Mouse (Mus musculus) neural tube, embryonic 12.5 days (tissue): ENCODE measurements around the gene Sh3glb1. TPM values are rescaled to one million over a fixed set of nuclear protein-coding genes. Genes with fewer than 3 reads are reported as not detected.
A peak's percentile ranks its signal among the peaks of the same experiment; 100 is the strongest.
"Not testable (repeated sequence)": the region's sequence is repeated elsewhere in the genome, so short reads cannot be mapped to it uniquely, and the experiment has no call there.

ENCODE experiments used
- ATAC-seq: fragments of 200-750 bp; cut with Nextera tagmentation; 2 replicates; pipeline ENCODE4 v1.8.0; 2017; ENCODE audit warnings: low read depth, mild to moderate bottlenecking, moderate TSS enrichment, moderate library complexity; ENCODE audit not compliant: low FRiP score
- H3K27ac ChIP-seq: fragments of 300-500 bp; sonication (generic); 2 replicates; pipeline ENCODE4 v1.5.1; 2016
- H3K27me3 ChIP-seq: fragments of 300-500 bp; sonication (generic); replicated peaks from 2 replicates; pipeline ENCODE4 v1.6.1; 2016; ENCODE audit warnings: mild to moderate bottlenecking
- H3K36me3 ChIP-seq: fragments of 300-500 bp; sonication (generic); 2 replicates; pipeline ENCODE4 v1.6.1; 2016; ENCODE audit warnings: mild to moderate bottlenecking
- H3K4me1 ChIP-seq: fragments of 300-500 bp; sonication (generic); 2 replicates; pipeline ENCODE4 v1.6.1; 2016
- H3K4me2 ChIP-seq: fragments of 300-500 bp; sonication (generic); replicated peaks from 2 replicates; pipeline ENCODE4 v1.6.1; 2016; ENCODE audit warnings: mild to moderate bottlenecking
- H3K4me3 ChIP-seq: fragments of 300-500 bp; sonication (generic); 2 replicates; pipeline ENCODE4 v1.5.1; 2016
- H3K9ac ChIP-seq: fragments of 300-500 bp; sonication (generic); 2 replicates; pipeline ENCODE4 v1.6.1; 2016; ENCODE audit warnings: mild to moderate bottlenecking
- H3K9me3 ChIP-seq: fragments of 300-500 bp; sonication (generic); 2 replicates; pipeline ENCODE4 v1.6.1; 2016; ENCODE audit warnings: mild to moderate bottlenecking
- WGBS: fragments of 180-500 bp; shearing (Covaris S2); methylation state at CpG from one replicate; pipeline ENCODE4 v1.1.7; 2016; 5-methylcytosine and 5-hydroxymethylcytosine counted together
- polyA plus RNA-seq: library from polyadenylated mRNA; unstranded; fragments of >200 nt; fragmentation: Nextera tagmentation; extraction: Ambion mirVana; gene quantifications from 2 replicates; pipeline ENCODE4 v1.2.1, GENCODE M21; 2016

Gene Sh3glb1
- polyA plus RNA-seq, 1 experiment from 2014 or later: 124 TPM

DNA sequence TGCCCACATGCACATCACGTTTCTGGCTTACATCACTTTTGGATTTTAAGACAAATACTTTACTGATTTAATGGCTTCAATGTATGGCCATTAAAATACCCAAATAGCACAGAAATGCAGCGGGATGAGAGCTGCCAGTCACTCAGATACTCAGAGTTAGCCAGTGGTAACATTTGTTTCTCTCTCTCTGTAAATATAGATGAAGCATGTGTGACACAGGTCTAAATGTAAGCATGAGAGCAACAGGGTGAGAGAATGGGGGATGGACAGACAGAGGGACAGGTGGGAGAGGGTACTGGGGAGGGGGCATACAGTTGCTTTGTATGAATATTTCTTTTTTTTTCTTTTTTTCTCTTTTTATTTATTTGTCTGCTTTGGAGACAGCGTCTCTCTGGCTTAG, 2.4 kb upstream of the Sh3glb1 start:
- not testable (repeated sequence) for H3K4me2 ChIP-seq, H3K4me3 ChIP-seq, H3K27me3 ChIP-seq, H3K36me3 ChIP-seq, ATAC-seq, H3K27ac ChIP-seq, H3K9ac ChIP-seq, H3K9me3 ChIP-seq
- H3K4me1 ChIP-seq: peaks cover 15% of the 10 kb centered on the region
- 91% methylated on average over 3 of the region's 3 CpGs for WGBS

DNA sequence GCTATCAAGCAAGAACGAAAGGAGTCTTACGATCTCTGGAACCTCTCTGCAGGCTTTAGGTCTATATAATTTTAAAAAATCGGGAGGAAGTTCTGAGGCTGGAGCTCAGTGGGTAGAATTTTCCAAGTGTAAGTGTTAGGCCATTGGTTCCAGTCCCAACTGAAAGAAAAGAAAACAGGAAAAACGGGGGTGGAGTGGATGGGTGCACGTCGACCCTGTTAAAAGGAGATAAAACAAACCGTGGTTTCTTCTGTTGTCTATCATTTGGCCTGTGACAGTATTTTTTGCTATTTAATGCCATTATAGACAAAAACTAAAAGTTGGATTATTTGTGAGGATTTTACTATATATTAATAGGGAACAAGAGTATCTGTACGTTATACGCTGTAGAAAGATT, 1.7 kb upstream of the Sh3glb1 start:
- Histone ChIP-seq H3K36me3 (no peaks in the 10 kb centered on the region), H3K9ac (no peak overlapping the region), H3K4me2 (no peak overlapping the region), H3K9me3 (no peaks in the 10 kb centered on the region), H3K4me1 (peaks cover 16% of the 10 kb centered on the region), H3K27ac (no peak overlapping the region), H3K27me3 (no peaks in the 10 kb centered on the region), H3K4me3 (no peak overlapping the region)
- ATAC-seq: no peak
- 89% methylated on average over 9 of the region's 9 CpGs for WGBS

DNA sequence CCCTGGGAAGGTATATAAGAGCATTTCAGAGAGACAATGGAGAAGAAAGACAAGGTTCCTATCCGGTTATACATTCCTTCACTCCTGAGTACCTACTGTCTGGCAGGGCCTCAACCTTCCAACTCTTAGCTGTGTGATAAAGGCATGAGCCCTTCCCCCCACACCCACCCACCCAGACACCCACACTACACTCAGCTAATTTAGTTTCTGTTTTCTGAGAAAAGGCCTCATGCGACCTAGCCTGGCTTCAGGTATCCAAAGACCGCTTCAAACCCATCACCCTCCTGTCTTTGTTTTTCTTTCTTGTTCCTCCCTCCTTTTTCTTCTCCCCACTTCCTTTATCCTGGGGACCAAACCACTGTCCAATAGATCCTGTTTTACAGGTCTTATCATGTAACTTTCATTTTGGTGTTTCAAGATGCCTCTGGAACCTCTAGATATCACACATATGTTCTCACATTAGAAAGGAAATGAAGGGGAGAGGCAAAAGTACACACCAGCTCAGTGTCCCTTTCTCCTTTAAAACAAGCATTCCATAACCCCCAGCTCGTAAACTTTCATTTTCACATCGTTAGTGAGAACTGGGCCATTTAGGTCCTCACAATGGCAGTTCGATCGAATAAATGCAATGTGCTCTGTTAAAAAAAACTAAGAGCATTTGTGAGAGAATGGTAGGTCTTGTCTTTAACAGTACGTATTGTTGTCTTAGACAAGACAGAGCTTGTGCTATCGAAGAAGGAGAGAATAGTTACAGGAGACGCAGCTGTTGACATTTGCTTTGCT, 1.1 kb upstream of the Sh3glb1 start:
- Histone ChIP-seq H3K4me2 (peak overlapping the region; percentile 67), H3K36me3 (no peaks in the 10 kb centered on the region), H3K9ac (no peak overlapping the region), H3K27me3 (no peaks in the 10 kb centered on the region), H3K27ac (no peak overlapping the region), H3K9me3 (no peaks in the 10 kb centered on the region), H3K4me1 (peaks cover 16% of the 10 kb centered on the region), H3K4me3 (no peak overlapping the region)
- no peak for ATAC-seq
- WGBS: 83% methylated on average over 10 of the region's 10 CpGs

DNA sequence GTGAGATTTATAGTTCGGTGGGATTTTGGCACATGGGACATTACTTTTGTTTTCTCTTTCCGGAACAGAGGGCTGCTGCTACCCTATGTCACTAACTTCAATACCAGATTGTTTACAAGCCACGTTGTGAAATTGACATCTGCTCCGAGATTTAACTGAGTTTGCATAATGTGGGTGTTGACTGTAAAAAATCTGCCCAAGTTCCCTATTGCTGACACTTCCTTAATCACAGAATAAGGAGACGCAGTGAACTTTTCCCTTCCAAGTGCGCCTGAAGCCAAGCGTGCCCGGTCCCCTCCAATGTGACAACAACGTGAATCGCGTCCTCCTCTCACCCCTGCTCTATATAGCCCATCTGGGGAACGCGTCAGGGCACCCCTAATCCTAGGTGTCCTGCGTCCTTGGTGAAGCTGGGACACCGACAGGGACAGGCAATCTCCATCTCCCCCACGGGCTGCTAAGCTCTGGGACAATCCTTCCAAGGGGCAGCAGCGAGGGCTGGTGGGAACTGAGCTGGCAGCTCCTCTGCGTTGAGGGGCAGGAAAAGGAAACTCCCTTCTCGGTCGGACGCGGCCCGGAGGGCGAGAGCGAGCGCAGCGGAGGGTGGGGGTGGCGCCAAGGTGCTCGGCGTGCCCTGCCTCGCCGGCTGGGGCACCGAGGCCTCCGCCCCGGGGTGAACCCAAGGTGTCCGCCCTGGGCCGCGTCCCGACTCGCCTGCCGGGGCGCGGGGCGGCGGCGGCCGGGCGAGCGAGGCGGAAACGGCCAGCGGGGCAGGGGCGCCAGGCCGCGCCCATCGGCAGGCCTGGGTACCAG, 841 bp downstream of the Sh3glb1 start:
- H3K4me2 ChIP-seq: peak overlapping the region; percentile 67
- H3K36me3 ChIP-seq: no peaks in the 10 kb centered on the region
- peak overlapping the region; percentile 96 for H3K27ac ChIP-seq
- under 1% methylated on average over 56 of the region's 56 CpGs for WGBS
- H3K4me1 ChIP-seq: peaks cover 22% of the 10 kb centered on the region
- peak; percentile 56 for ATAC-seq
- peak overlapping the region; percentile 93 for H3K9ac ChIP-seq
- no peaks in the 10 kb centered on the region for H3K9me3 ChIP-seq
- no peaks in the 10 kb centered on the region for H3K27me3 ChIP-seq
- peak overlapping the region; percentile 91 for H3K4me3 ChIP-seq

DNA sequence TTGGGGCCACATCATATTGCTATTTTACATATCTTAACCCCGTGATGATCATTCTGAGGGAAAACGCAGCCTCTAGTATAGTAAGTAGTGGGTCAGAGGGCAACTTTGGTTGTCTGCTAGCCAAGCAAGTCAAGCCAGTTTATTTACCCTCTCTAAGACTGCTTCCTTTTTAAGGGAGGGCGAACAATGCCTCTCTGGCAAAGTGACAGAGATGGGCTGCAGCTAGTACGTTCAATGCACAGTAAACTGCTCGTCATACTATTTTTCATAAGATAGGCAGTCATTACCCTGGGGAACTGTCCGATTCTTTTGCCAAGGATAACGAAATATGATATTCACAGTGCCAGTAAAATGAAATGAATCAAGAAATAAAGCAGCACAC, 1.4 kb downstream of the Sh3glb1 start:
- 25% methylated on average over 7 of the region's 7 CpGs for WGBS

DNA sequence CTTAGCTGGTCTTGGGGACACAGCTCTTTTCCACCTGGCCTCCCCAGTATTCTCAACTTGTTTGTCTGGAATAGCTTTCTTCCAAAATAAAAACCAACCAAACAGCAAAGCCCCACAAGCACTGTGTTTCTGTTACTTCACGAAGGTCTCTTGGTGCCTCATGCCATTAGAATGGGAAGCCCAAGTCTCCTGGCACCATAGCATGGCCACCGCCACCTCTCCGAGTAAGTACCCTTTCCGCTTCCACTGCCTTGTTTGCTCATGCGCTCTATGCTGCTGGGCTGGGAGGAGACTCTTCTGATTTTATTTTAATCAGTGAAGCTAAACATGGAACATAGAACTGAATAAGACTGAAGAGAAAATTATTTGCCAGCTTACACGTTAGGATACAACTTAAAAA, 2.3 kb downstream of the Sh3glb1 start:
- H3K27me3 ChIP-seq: no peaks in the 10 kb centered on the region
- H3K9ac ChIP-seq: no peak overlapping the region
- H3K9me3 ChIP-seq: no peaks in the 10 kb centered on the region
- no peaks in the 10 kb centered on the region for H3K36me3 ChIP-seq
- ATAC-seq: no peak
- no peak overlapping the region for H3K4me3 ChIP-seq
- peak overlapping the region; percentile 39 for H3K4me2 ChIP-seq
- 90% methylated on average over 6 of the region's 6 CpGs for WGBS
- no peak overlapping the region for H3K27ac ChIP-seq
- H3K4me1 ChIP-seq: peaks cover 22% of the 10 kb centered on the region

More for the DNA sequence above, 1.4 kb downstream of the Sh3glb1 start:
- H3K9me3 ChIP-seq: no peaks in the 10 kb centered on the region
- H3K27me3 ChIP-seq: no peaks in the 10 kb centered on the region
- peak overlapping the region; percentile 67 for H3K4me2 ChIP-seq
- no peak overlapping the region for H3K27ac ChIP-seq
- peak overlapping the region; percentile 93; the same call in 1 of the 2 replicates for H3K9ac ChIP-seq
- ATAC-seq: no peak
- H3K36me3 ChIP-seq: no peaks in the 10 kb centered on the region
- peak overlapping the region; percentile 91 for H3K4me3 ChIP-seq
- peaks cover 22% of the 10 kb centered on the region for H3K4me1 ChIP-seq

DNA sequence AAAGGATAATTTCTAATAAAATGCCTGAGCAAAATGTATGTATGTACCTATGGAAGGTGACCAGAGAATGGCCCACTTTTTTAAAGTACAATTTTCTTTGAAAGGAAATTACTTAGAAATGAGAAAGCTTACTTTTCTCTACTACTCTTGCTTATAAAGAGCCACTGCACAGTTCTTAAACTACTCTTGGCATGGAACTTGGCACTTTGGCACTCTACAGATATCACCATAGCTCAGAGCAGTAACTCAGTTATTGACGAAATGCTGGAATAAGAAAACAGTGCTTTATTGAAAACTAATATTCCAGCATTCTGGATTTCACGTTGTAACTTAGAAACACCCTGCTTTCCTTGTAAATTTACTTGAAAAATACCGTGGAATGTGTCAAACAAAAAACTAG, 3.0 kb downstream of the Sh3glb1 start:
- H3K9ac ChIP-seq: no peak overlapping the region
- H3K27me3 ChIP-seq: no peaks in the 10 kb centered on the region
- peaks cover under 1% of the 10 kb centered on the region; the same call in 1 of the 2 replicates for H3K36me3 ChIP-seq
- WGBS: 88% methylated on average over 3 of the region's 3 CpGs
- no peak overlapping the region for H3K27ac ChIP-seq
- H3K4me2 ChIP-seq: peak overlapping the region; percentile 39; the same call in 1 of the 2 replicates
- H3K4me1 ChIP-seq: peaks cover 22% of the 10 kb centered on the region
- H3K9me3 ChIP-seq: no peaks in the 10 kb centered on the region
- ATAC-seq: no peak
- no peak overlapping the region for H3K4me3 ChIP-seq

DNA sequence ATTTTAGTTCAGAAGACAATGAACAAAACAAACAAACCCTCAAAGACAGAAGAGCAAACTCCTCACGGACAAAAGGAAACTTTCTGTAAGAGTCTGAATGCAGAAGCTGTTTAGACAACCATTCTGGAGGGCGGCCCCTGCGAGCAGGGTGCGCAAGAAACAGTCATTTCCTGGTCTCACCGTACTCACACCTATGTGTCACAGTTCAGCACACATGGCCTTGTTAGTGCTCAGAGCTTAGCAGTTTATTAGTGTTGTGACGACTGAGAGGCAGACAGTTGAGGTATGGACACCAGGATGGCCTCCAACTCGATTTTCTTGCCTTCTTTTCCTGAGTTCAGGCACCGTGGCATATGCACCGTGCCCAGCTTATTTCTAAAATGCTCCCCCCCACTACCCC, 4.2 kb downstream of the Sh3glb1 start:
- ATAC-seq: no peak
- Histone ChIP-seq H3K9me3 (no peaks in the 10 kb centered on the region), H3K9ac (no peak overlapping the region), H3K27ac (no peak overlapping the region), H3K4me3 (no peak overlapping the region), H3K27me3 (no peaks in the 10 kb centered on the region), H3K4me2 (0 out of 2 replicates have a peak overlapping the region, but pooled peaks have one; percentile 5), H3K36me3 (peaks cover 9% of the 10 kb centered on the region), H3K4me1 (peaks cover 22% of the 10 kb centered on the region)
- 41% methylated on average over 9 of the region's 9 CpGs for WGBS

DNA sequence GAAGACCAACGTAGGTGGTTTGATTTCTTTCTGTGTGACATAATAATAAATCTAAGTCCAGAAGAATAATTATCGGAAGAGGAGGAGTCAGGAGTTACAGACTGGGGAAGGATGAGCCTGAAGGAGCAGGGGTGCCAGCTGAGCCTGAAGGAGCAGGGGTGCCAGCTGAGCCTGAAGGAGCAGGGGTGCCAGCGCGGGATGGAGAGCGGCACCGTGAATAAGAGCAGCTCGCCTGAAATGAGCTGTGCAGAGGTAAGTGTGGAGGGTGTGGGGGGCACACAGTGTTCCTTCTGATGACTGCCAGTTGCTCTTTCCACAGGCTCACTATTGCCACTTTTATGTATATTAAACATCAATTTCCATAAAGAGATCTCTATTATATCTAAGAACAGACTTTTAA, 5.1 kb downstream of the Sh3glb1 start:
- WGBS: 73% methylated on average over 7 of the region's 7 CpGs
- Histone ChIP-seq H3K27ac (no peak overlapping the region), H3K9me3 (no peaks in the 10 kb centered on the region), H3K4me3 (no peak overlapping the region), H3K9ac (no peak overlapping the region), H3K4me1 (peaks cover 22% of the 10 kb centered on the region), H3K4me2 (no peak overlapping the region), H3K27me3 (no peaks in the 10 kb centered on the region), H3K36me3 (peaks cover 9% of the 10 kb centered on the region)
- no peak for ATAC-seq

DNA sequence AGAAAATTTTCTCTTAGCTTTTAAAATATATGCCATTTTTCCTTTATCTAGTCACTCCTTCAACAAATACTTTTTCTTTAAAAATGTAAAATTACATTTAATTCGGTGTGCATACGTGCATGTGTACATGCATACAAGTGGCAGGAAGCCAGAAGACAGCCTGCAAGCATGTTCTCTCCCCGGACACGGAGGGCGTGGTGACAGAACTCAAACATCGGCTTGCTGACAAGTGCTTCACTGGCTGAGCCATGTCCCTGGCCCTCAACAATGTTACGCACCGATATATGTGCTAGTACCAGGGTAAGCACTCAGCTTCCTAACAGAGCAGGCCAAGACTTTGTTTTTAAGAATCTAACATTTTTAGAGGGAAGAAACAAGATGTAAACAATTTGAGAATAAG, 5.5 kb downstream of the Sh3glb1 start:
- Histone ChIP-seq H3K4me3 (no peak overlapping the region), H3K27ac (no peak overlapping the region), H3K36me3 (peaks cover 9% of the 10 kb centered on the region), H3K4me2 (no peak overlapping the region), H3K4me1 (peaks cover 22% of the 10 kb centered on the region), H3K9ac (no peak overlapping the region), H3K27me3 (no peaks in the 10 kb centered on the region), H3K9me3 (no peaks in the 10 kb centered on the region)
- WGBS: 90% methylated on average over 8 of the region's 8 CpGs
- no peak for ATAC-seq

DNA sequence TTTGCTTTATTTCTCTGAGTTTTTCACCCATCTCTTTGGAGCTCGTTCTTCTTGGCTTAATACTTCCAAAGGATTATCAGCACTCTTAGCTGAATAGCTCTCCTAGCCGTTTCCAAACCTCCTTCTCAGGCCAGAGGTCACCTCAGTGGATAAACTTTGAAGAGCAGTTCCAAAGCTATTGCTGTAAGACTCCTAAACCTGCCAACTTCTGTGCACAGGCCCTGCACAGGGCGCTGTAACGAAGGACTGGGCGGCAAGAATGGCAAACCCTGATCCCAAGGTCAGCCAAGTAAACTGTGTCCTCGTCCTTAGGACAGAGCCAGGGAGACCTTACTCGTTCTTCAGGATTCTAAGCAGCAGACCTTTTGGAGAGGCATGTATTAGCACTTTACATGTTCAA, 6.0 kb downstream of the Sh3glb1 start:
- whole genome bisulfite sequencing: 81% methylated on average over 7 of the region's 7 CpGs
- H3K9me3 ChIP-seq: no peaks in the 10 kb centered on the region

DNA sequence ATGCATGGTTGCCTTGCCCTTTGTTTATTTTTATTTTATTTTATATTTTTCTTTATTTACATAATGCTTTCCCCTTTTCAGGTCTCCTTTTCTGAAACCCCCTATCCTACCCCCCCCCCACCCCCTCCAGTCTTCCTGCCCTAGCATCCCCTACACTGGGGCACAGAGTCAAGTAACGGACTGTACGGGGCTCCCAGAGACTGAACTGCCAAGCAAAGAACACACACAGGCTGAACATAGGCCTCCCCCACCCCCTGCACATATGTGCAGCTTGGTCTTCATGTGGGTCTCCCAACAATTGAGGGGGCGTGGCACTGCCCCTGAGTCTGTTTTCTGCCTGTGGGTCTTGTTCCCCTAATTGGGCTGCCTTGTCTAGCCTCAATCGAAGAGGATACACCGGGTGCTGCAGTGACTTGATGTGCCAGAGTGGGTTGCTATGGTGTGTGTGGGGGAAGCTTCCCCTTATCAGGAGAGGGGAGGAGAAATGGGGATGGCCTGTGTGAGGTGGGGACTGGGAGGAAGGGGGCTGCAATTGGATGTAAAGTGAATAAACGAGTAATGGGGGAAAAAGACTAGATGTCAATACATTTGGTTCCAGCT, 8.4 kb downstream of the Sh3glb1 start:
- H3K4me3 ChIP-seq: no peak overlapping the region
- WGBS: 82% methylated on average over 6 of the region's 6 CpGs
- H3K9me3 ChIP-seq: no peaks in the 10 kb centered on the region
- H3K4me2 ChIP-seq: no peak overlapping the region
- H3K4me1 ChIP-seq: peaks cover 6% of the 10 kb centered on the region
- H3K27me3 ChIP-seq: no peaks in the 10 kb centered on the region
- no peak overlapping the region for H3K9ac ChIP-seq
- peaks cover 20% of the 10 kb centered on the region for H3K36me3 ChIP-seq
- 0 out of 2 replicates have a peak, but pooled peaks have one; percentile 41 for ATAC-seq
- H3K27ac ChIP-seq: no peak overlapping the region

More for the DNA sequence above, 6.0 kb downstream of the Sh3glb1 start:
- no peak for ATAC-seq
- Histone ChIP-seq H3K36me3 (peaks cover 9% of the 10 kb centered on the region), H3K4me3 (no peak overlapping the region), H3K27me3 (no peaks in the 10 kb centered on the region), H3K4me1 (peaks cover 20% of the 10 kb centered on the region), H3K9ac (no peak overlapping the region), H3K4me2 (no peak overlapping the region), H3K27ac (no peak overlapping the region)
